Mouse (Mus musculus) neural tube, embryonic 11.5 days (tissue): ENCODE measurements at regions not wholly inside any gene's neighbourhood (a gene's known extent, or its start where the extent isn't known, plus 50 kb on each side); places are given as distances from the start of the nearest gene placed in this dataset.

Experiments
- ATAC-seq: fragments of 200-750 bp; cut with Nextera tagmentation; 2 replicates; pipeline ENCODE4 v1.8.0; 2017; ENCODE audit warnings: moderate number of reproducible peaks, mild to moderate bottlenecking, moderate TSS enrichment, moderate library complexity; ENCODE audit not compliant: insufficient read depth, low FRiP score, low TSS enrichment
- DNase-seq: peaks from one replicate; pipeline ENCODE4 v3.0.0-alpha.2; 2015; ENCODE audit warnings: low spot score
- H3K27ac ChIP-seq: fragments of 300-500 bp; sonication (generic); 2 replicates; pipeline ENCODE4 v1.5.1; 2014; ENCODE audit warnings: low read depth, mild to moderate bottlenecking, low read length
- H3K27me3 ChIP-seq: fragments of 300-500 bp; sonication (generic); 2 replicates; pipeline ENCODE4 v1.6.1; 2014; ENCODE audit warnings: mild to moderate bottlenecking, low read length, mixed read lengths; ENCODE audit not compliant: control insufficient read depth, insufficient read depth
- H3K36me3 ChIP-seq: fragments of 300-500 bp; sonication (generic); 2 replicates; pipeline ENCODE4 v1.6.1; 2014; ENCODE audit warnings: mild to moderate bottlenecking, low read length, moderate library complexity, mixed read lengths; ENCODE audit not compliant: control insufficient read depth, insufficient read depth
- H3K4me1 ChIP-seq: fragments of 300-500 bp; sonication (generic); 2 replicates; pipeline ENCODE4 v1.6.1; 2014; ENCODE audit warnings: low read length, mixed read lengths; ENCODE audit not compliant: control insufficient read depth, insufficient read depth
- H3K4me2 ChIP-seq: fragments of 300-500 bp; sonication (generic); 2 replicates; pipeline ENCODE4 v1.6.1; 2014; ENCODE audit warnings: low read depth, mild to moderate bottlenecking, moderate library complexity
- H3K4me3 ChIP-seq: fragments of 300-500 bp; sonication (generic); 2 replicates; pipeline ENCODE4 v1.5.1; 2014; ENCODE audit warnings: low read depth, low read length
- H3K9ac ChIP-seq: fragments of 300-500 bp; sonication (generic); 2 replicates; pipeline ENCODE4 v1.6.1; 2014; ENCODE audit warnings: mild to moderate bottlenecking, low read length
- H3K9me3 ChIP-seq: fragments of 300-500 bp; sonication (generic); 2 replicates; pipeline ENCODE4 v1.6.1; 2016; ENCODE audit warnings: low read length; ENCODE audit not compliant: control insufficient read depth
- WGBS: fragments of 180-500 bp; shearing (Covaris S2); extraction: QIAGEN DNeasy Blood & Tissue Kit; methylation state at CpG from one replicate; pipeline ENCODE4 v1.1.7; 2014; 5-methylcytosine and 5-hydroxymethylcytosine counted together

- H3K27me3 ChIP-seq: no peaks in the 10 kb centered on the region
- no peaks in the 10 kb centered on the region for H3K9me3 ChIP-seq
- 4% methylated on average over 1 of the region's 1 CpGs for WGBS
- ATAC-seq (peak; percentile 68), DNase-seq (peak; percentile 66)
- H3K4me2 ChIP-seq: no peak overlapping the region
- H3K4me3 ChIP-seq: no peak overlapping the region
- H3K27ac ChIP-seq: no peak overlapping the region
- H3K9ac ChIP-seq: no peak overlapping the region
- H3K4me1 ChIP-seq: 0 out of 2 replicates have a peak, but pooled peaks cover 3% of the 10 kb centered on the region
- no peaks in the 10 kb centered on the region for H3K36me3 ChIP-seq
Observed at GRCm38 (mm10) chr2:78189620-78190019, 243.4 kb upstream of the Cwc22 start.

DNA sequence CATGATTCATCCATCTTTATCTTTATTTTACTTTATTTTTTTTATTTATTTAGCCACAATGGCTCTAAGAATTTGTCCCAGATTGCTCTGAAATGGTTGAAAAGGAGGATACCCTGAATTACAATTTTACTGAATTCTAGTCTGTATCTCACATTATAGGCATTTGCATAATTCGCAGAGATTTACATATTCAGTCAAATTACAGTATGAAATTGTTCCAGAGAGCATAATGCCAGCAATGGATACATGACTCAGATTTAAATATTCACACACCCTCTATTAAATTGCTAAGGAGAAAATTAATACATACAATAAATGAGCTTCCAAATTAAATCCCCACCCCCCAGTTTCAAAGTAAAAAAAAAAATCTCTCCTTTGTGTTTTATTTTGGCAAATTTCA lies 238.8 kb upstream of the Cwc22 start:
- no peak overlapping the region for H3K9ac ChIP-seq
- H3K36me3 ChIP-seq: no peaks in the 10 kb centered on the region
- no peaks in the 10 kb centered on the region for H3K27me3 ChIP-seq
- no peak overlapping the region for H3K4me3 ChIP-seq
- ATAC-seq (no peak), DNase-seq (no peak)
- no peaks in the 10 kb centered on the region for H3K9me3 ChIP-seq
- 0 out of 2 replicates have a peak, but pooled peaks cover 3% of the 10 kb centered on the region for H3K4me1 ChIP-seq
- no peak overlapping the region for H3K4me2 ChIP-seq
- H3K27ac ChIP-seq: no peak overlapping the region
- WGBS: 85% methylated on average over 1 of the region's 1 CpGs

DNA sequence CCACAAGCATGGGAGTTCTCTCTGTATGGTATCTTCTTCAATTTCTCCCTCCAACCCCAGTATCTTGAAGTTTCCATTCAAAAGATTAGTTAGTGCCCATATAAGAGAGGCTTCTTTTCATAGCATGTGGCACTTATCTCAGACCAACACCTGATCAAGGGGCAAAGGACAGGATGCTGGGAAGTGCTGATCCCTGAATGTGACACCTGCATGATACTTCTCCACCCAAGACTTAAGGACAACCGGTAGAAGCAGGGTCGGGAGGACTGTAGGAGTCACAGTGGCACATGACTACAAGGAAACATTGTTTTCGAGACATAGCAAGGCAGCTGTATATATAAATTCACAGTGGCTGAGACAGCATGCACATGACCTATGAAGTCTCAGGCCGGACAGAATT lies 227.6 kb upstream of the Cwc22 start:
- Histone ChIP-seq H3K27me3 (no peaks in the 10 kb centered on the region), H3K9me3 (no peaks in the 10 kb centered on the region)

DNA sequence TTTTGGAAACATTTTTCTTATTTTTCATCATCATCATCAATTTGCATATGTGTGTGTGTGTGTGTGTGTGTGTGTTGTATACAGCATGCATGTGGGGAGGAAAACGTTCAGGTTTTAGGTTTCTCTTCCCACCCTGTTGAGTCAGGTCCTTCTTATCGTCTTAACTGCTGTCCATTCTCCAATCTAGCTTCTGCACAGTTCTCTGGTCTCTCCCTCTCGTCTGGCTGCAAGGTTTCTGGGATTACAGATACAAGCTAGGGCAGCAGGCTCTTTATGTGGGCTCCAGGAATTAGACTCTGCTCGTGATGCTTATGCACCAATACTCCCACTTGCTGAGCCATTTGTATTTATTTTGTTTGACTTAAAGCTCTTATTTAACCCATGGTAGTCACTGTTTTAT lies 226.6 kb upstream of the Cwc22 start:
- H3K4me2 ChIP-seq: no peak overlapping the region
- no peaks in the 10 kb centered on the region for H3K36me3 ChIP-seq
- no peaks in the 10 kb centered on the region for H3K4me1 ChIP-seq
- no peak for DNase-seq
- no peak for ATAC-seq
- WGBS: 79% methylated on average over 4 of the region's 4 CpGs
- no peak overlapping the region for H3K27ac ChIP-seq
- no peaks in the 10 kb centered on the region for H3K9me3 ChIP-seq
- no peak overlapping the region for H3K4me3 ChIP-seq
- no peak overlapping the region for H3K9ac ChIP-seq
- H3K27me3 ChIP-seq: no peaks in the 10 kb centered on the region

More for the DNA sequence above, 227.6 kb upstream of the Cwc22 start:
- no peak for ATAC-seq
- Histone ChIP-seq H3K36me3 (no peaks in the 10 kb centered on the region), H3K4me3 (no peak overlapping the region), H3K27ac (no peak overlapping the region), H3K4me2 (no peak overlapping the region), H3K4me1 (no peaks in the 10 kb centered on the region), H3K9ac (no peak overlapping the region)
- 74% methylated on average over 4 of the region's 4 CpGs for WGBS
- DNase-seq: no peak

DNA sequence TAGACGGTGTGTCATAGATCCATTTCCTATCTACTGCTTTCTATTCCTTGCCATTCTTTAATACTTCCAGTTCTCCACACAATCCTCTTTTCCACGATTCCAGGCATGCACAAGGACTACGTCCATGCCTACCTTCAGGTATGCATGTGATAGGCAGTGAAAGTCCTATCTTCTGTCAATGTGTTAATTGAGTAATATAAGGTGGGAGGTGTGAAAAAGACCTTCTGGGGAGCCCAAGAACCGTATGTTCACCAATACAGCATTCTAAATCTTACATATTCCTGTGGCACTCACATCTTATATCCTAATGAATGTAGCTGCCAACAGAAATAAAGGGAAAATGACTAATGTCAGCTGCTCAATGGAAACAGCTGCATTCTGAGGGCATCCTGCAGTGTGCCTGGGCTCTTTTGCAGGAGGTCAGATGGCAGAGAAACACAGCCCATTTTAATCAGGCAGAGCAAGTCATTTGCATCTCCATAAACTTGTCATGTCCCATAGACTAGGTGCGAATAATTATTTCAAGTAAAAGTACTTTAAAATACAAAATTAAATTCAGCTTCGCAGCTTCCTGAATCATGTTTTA lies 224.1 kb upstream of the Cwc22 start:
- Histone ChIP-seq H3K4me3 (no peak overlapping the region), H3K27ac (no peak overlapping the region), H3K27me3 (no peaks in the 10 kb centered on the region), H3K9me3 (no peaks in the 10 kb centered on the region), H3K4me1 (no peaks in the 10 kb centered on the region), H3K9ac (no peak overlapping the region), H3K4me2 (no peak overlapping the region), H3K36me3 (no peaks in the 10 kb centered on the region)
- WGBS: 67% methylated on average over 6 of the region's 6 CpGs
- ATAC-seq (no peak), DNase-seq (no peak)

DNA sequence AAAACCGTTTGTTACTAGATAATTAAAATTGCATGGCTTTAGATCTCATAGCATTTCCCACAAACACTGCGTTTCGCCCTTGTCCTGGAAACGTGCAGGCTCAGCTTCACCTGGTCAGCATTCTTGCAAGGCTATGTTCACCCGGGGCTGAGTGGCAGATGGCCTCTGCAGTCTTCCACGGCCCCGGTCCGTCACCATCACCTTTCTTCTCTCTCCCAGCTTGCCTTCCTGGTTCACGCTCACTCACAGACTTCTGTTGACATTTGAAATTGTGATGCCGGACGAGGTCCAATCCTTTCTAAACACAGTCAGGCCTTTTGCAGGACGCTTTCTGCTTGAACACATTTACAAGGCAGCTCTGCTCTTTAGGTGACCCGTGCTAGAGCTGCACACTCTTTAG lies 219.3 kb upstream of the Cwc22 start:
- H3K4me2 ChIP-seq: no peak overlapping the region
- no peaks in the 10 kb centered on the region for H3K4me1 ChIP-seq
- H3K4me3 ChIP-seq: no peak overlapping the region
- DNase-seq (no peak), ATAC-seq (no peak)
- 73% methylated on average over 13 of the region's 13 CpGs for WGBS
- H3K27me3 ChIP-seq: no peaks in the 10 kb centered on the region
- no peaks in the 10 kb centered on the region for H3K9me3 ChIP-seq
- H3K9ac ChIP-seq: no peak overlapping the region
- H3K27ac ChIP-seq: no peak overlapping the region
- no peaks in the 10 kb centered on the region for H3K36me3 ChIP-seq

- H3K4me2 ChIP-seq: no peak overlapping the region
- peak; percentile 38; the same call in 1 of the 2 replicates for ATAC-seq
Observed at GRCm38 (mm10) chr2:78159877-78160485, 213.8 kb upstream of the Cwc22 start.

DNA sequence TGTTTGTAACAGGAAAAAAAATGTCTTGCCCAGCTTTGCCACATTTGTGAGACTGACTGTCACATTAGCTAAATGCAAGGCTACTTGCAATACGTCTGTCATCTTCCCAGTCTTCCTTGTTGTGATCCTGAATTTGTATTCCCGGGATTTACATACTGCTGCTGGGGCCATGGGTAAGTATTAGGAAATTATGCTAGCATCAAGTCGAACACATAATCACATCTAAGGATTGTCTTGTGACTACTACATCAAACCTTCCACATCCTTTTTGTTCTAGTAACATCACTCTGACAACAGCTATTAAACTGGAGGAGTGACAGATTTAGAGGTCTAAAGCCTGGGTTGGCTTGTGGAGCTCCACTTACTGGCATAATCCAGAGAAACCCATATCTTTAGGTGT lies 164.2 kb upstream of the Cwc22 start:
- Histone ChIP-seq H3K4me3 (no peak overlapping the region), H3K27ac (no peak overlapping the region), H3K4me1 (no peaks in the 10 kb centered on the region), H3K4me2 (no peak overlapping the region), H3K9ac (no peak overlapping the region), H3K27me3 (no peaks in the 10 kb centered on the region), H3K9me3 (no peaks in the 10 kb centered on the region), H3K36me3 (no peaks in the 10 kb centered on the region)
- 85% methylated on average over 3 of the region's 3 CpGs for WGBS
- DNase-seq: no peak
- ATAC-seq: no peak

More at GRCm38 (mm10) chr2:78159877-78160485, 213.8 kb upstream of the Cwc22 start:
- DNase-seq: peak; percentile 15
- no peaks in the 10 kb centered on the region for H3K4me1 ChIP-seq
- no peak overlapping the region for H3K27ac ChIP-seq
- H3K9ac ChIP-seq: no peak overlapping the region
- no peaks in the 10 kb centered on the region for H3K9me3 ChIP-seq
- WGBS: 80% methylated on average over 3 of the region's 3 CpGs
- no peaks in the 10 kb centered on the region for H3K27me3 ChIP-seq
- no peaks in the 10 kb centered on the region for H3K36me3 ChIP-seq
- H3K4me3 ChIP-seq: no peak overlapping the region

DNA sequence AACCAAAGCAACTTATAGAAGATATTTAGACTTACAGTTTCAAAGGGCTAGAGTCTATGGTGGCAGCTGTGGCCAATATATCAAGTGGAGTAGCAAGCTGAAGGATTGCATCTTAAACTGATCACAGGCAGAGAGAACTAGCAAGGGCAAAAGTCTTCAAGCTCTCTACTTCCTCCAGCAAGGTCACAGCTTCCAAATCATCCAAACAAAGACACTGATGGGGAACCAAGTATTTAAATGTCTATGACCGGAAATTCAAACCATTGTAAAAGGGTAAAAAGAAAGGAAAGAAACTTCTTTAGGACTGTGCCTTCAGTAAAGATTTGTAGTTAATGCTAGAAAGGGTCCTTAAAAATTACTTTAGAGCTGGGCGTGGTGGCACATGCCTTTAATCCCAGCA lies 149.4 kb upstream of the Cwc22 start:
- H3K4me1 ChIP-seq: no peaks in the 10 kb centered on the region
- H3K36me3 ChIP-seq: no peaks in the 10 kb centered on the region
- no peaks in the 10 kb centered on the region for H3K9me3 ChIP-seq
- no peak overlapping the region for H3K9ac ChIP-seq
- 90% methylated on average over 2 of the region's 2 CpGs for WGBS
- H3K27me3 ChIP-seq: no peaks in the 10 kb centered on the region
- H3K4me3 ChIP-seq: no peak overlapping the region
- H3K4me2 ChIP-seq: no peak overlapping the region
- ATAC-seq (no peak), DNase-seq (no peak)
- H3K27ac ChIP-seq: no peak overlapping the region
